Mouse (Mus musculus): ENCODE measurements at regions not wholly inside any gene's neighbourhood (a gene's known extent, or its start where the extent isn't known, plus 50 kb on each side); places are given as distances from the start of the nearest gene placed in this dataset.

DNA sequence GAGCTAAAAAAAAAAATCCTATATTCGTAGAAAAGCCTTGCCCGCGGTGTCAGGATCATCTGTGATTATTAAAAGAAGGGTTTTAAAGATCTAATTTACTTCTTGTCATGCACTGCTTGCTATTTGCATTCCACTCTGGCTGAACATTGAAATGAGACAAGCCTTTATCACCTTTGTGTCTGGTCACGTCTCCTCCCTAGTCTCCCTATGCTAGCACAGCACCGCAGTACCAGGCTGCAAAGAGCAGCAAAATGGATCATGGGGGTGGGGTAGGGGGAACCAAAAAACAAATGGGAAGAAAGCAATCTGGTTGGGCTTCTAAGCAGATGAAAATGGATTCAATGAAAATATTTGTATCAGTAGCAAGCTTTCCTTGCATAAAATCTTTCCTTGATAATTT, 187.8 kb upstream of the Gm11146 start:
- TF ChIP-seq CTCF (IDR thresholded peaks at IDR 0.05; ENCODE audit: control insufficient read depth, insufficient read depth, insufficient replicate concordance, low read depth, low read length) (no peak), POLR2A (IDR thresholded peaks at IDR 0.05; ENCODE audit: control insufficient read depth, low read depth, low read length) (no peak)
